Comparison of ENCODE assay signal across 8 mouse cellular contexts in genomic region chr3:69897917-69898594, GRCm38 (mm10). TPM values are rescaled to one million over a fixed set of nuclear protein-coding genes. Genes with fewer than 3 reads are reported as not detected.
A peak's percentile ranks its signal among the peaks of the same experiment; 100 is the strongest.
DNase-seq lines count a peak whose midpoint lies in the region; ATAC-seq lines count a peak whose summit lies in the region.

No protein-coding gene starts in this region.

- no peaks in the 10 kb centered on the region for H3K36me3 ChIP-seq in hindbrain, embryonic 14.5 days (replicated peaks; ENCODE audit: control insufficient read depth, insufficient read depth)
- H3K36me3 ChIP-seq in hindbrain, embryonic 12.5 days = no peaks in the 10 kb centered on the region
- no peaks in the 10 kb centered on the region for H3K36me3 ChIP-seq in forebrain, embryonic 13.5 days (ENCODE audit: poor library complexity, severe bottlenecking)

- H3K27ac ChIP-seq in hindbrain, embryonic 14.5 days = no peak overlapping the region
- H3K27ac ChIP-seq in hindbrain, embryonic 12.5 days = no peak overlapping the region
- no peak overlapping the region for H3K27ac ChIP-seq in forebrain, embryonic 13.5 days

- ATAC-seq in hindbrain, embryonic 14.5 days (ENCODE audit: low FRiP score) = no peak
- ATAC-seq in hindbrain, embryonic 12.5 days (ENCODE audit: low FRiP score) = no peak
- ATAC-seq in forebrain, embryonic 13.5 days = no peak

- H3K4me2 ChIP-seq in hindbrain, embryonic 14.5 days (replicated peaks) = no peak overlapping the region
- no peak overlapping the region for H3K4me2 ChIP-seq in hindbrain, embryonic 12.5 days (replicated peaks)
- H3K4me2 ChIP-seq in forebrain, embryonic 13.5 days = no peak overlapping the region

- peak; percentile 81 for DNase-seq in hindbrain, embryonic 14.5 days (ENCODE audit: low spot score)
- DNase-seq in urinary bladder, postnatal 14 days (ENCODE audit: low spot score) = peak; percentile 60
- no peak for DNase-seq in urinary bladder, adult 2 months (ENCODE audit: low spot score)
- peak; percentile 76 for DNase-seq in embryo, embryonic 10.5 days (ENCODE audit: low spot score)
- DNase-seq in retina, embryonic 14.5 days (ENCODE audit: low spot score) = peak; percentile 79
- DNase-seq in urinary bladder, postnatal 36 days (ENCODE audit: low spot score in 2 of 2) = no peak

- WGBS in hindbrain, embryonic 14.5 days = 86% methylated on average over 7 of the region's 8 CpGs
- 68% methylated on average over 7 of the region's 8 CpGs for WGBS in hindbrain, embryonic 12.5 days
- WGBS in forebrain, embryonic 13.5 days = 77% methylated on average over 7 of the region's 8 CpGs

- no peak overlapping the region for H3K9ac ChIP-seq in hindbrain, embryonic 14.5 days
- no peak overlapping the region for H3K9ac ChIP-seq in hindbrain, embryonic 12.5 days
- H3K9ac ChIP-seq in forebrain, embryonic 13.5 days = no peak overlapping the region

- no peaks in the 10 kb centered on the region for H3K4me1 ChIP-seq in hindbrain, embryonic 14.5 days (replicated peaks; ENCODE audit: control insufficient read depth, insufficient read depth, low read length)
- no peaks in the 10 kb centered on the region for H3K4me1 ChIP-seq in hindbrain, embryonic 12.5 days
- no peaks in the 10 kb centered on the region for H3K4me1 ChIP-seq in forebrain, embryonic 13.5 days

- H3K4me3 ChIP-seq in hindbrain, embryonic 14.5 days (replicated peaks; ENCODE audit: low read length) = no peak overlapping the region
- H3K4me3 ChIP-seq in hindbrain, embryonic 12.5 days = no peak overlapping the region
- H3K4me3 ChIP-seq in forebrain, embryonic 13.5 days = no peak overlapping the region

- no peaks in the 10 kb centered on the region for H3K27me3 ChIP-seq in hindbrain, embryonic 14.5 days (ENCODE audit: control insufficient read depth, insufficient read depth, low read length)
- H3K27me3 ChIP-seq in hindbrain, embryonic 12.5 days = no peaks in the 10 kb centered on the region
- H3K27me3 ChIP-seq in forebrain, embryonic 13.5 days = no peaks in the 10 kb centered on the region

- no peaks in the 10 kb centered on the region for H3K9me3 ChIP-seq in hindbrain, embryonic 14.5 days (ENCODE audit: control insufficient read depth, low read length)
- no peaks in the 10 kb centered on the region for H3K9me3 ChIP-seq in hindbrain, embryonic 12.5 days (replicated peaks)
- H3K9me3 ChIP-seq in forebrain, embryonic 13.5 days (replicated peaks) = no peaks in the 10 kb centered on the region

RNA-seq across cellular contexts. Expression of gene Sptssb, which starts 38.3 kb away (rescaled TPM):
- 0.37 and 0.67 TPM in 2 replicates for polyA plus RNA-seq in hindbrain, embryonic 14.5 days (2014; fragmentation: Nextera tagmentation; extraction: Ambion mirVana)
- polyA plus RNA-seq in hindbrain, embryonic 12.5 days (2016; fragmentation: Nextera tagmentation; extraction: Ambion mirVana) = 0.28 and 1.1 TPM in 2 replicates
- polyA plus RNA-seq in urinary bladder, adult 2 months (2012; rRNA removed) = 866 and 1,180 TPM in 2 replicates
- polyA plus RNA-seq in forebrain, embryonic 13.5 days (2015; fragmentation: Nextera tagmentation; extraction: Ambion mirVana) = not detected in 2 replicates

Comparison
In these comparisons a context has a peak if more than half of its experiments do, and no peak if none do; other contexts are left out.
1. DNase-seq: peak in hindbrain, embryonic 14.5 days (single experiment), urinary bladder, postnatal 14 days (single experiment), embryo, embryonic 10.5 days (single experiment) and retina, embryonic 14.5 days (single experiment); none in urinary bladder, adult 2 months (single experiment) and urinary bladder, postnatal 36 days (0 of 2).
2. RNA of gene Sptssb, which starts 38.3 kb away (polyA plus RNA-seq): 866 to 1,180 TPM in urinary bladder, adult 2 months; 0.37 to 0.67 TPM in hindbrain, embryonic 14.5 days, 0.28 to 1.1 TPM in hindbrain, embryonic 12.5 days and not detected in forebrain, embryonic 13.5 days; every median in the first group is over 100 times any median in the second.